Mouse (Mus musculus) ES-Bruce4 (cell line): ENCODE results near the gene Dnajc13. TPM values are rescaled to one million over a fixed set of nuclear protein-coding genes. Genes with fewer than 3 reads are reported as not detected.

Experiments used
- H3K27ac ChIP-seq: 2 replicates; pipeline ENCODE4 v1.5.1; 2012; ENCODE audit warnings: low read length, inconsistent platforms; ENCODE audit not compliant: insufficient read depth
- H3K27me3 ChIP-seq: 2 replicates; pipeline ENCODE4 v1.6.1; 2012; ENCODE audit warnings: mild to moderate bottlenecking, low read length, inconsistent platforms; ENCODE audit not compliant: control insufficient read depth, poor library complexity, insufficient read depth, severe bottlenecking
- H3K36me3 ChIP-seq: 2 replicates; pipeline ENCODE4 v1.6.1; 2012; ENCODE audit warnings: inconsistent platforms, mild to moderate bottlenecking, low read length, moderate library complexity; ENCODE audit not compliant: control insufficient read depth, poor library complexity, insufficient read depth, severe bottlenecking
- H3K4me1 ChIP-seq: one replicate; pipeline ENCODE4 v1.8.1; 2011; ENCODE audit warnings: low read length; ENCODE audit not compliant: control insufficient read depth, insufficient read depth
- H3K4me3 ChIP-seq: 2 replicates; pipeline ENCODE4 v1.5.1; 2011; ENCODE audit warnings: low read depth, mild to moderate bottlenecking, low read length
- H3K9ac ChIP-seq: 2 replicates; pipeline ENCODE4 v1.6.1; 2012; ENCODE audit warnings: low read depth, mild to moderate bottlenecking, inconsistent platforms; ENCODE audit not compliant: poor library complexity, severe bottlenecking
- H3K9me3 ChIP-seq: replicated peaks from 2 replicates; pipeline ENCODE4 v1.6.1; 2012; ENCODE audit warnings: mild to moderate bottlenecking, low read length, inconsistent platforms; ENCODE audit not compliant: control insufficient read depth, poor library complexity, insufficient read depth, severe bottlenecking
- CTCF ChIP-seq: IDR thresholded peaks from one replicate; pipeline ENCODE4 v1.8.1; 2011; ENCODE audit warnings: low read depth, low read length
- EP300 ChIP-seq: IDR thresholded peaks from 2 replicates; pipeline ENCODE4 v1.6.1; 2011; ENCODE audit warnings: low read depth, low read length; ENCODE audit not compliant: insufficient read depth
- POLR2A ChIP-seq: IDR thresholded peaks from one replicate; pipeline ENCODE4 v1.8.1; 2011; ENCODE audit warnings: low read length; ENCODE audit not compliant: insufficient read depth
- polyA plus RNA-seq: library from polyadenylated mRNA; stranded (reverse); fragments of >200 nt; gene quantifications from 2 replicates; pipeline ENCODE4 v1.2.4, GENCODE M21; 2011; ENCODE audit warnings: low read depth; ENCODE audit not compliant: missing spikeins, insufficient read depth, insufficient read length

The Dnajc13 gene
- polyA plus RNA-seq, 1 experiment, result 119 TPM

- no peaks in the 10 kb centered on the region for H3K27me3 ChIP-seq
- no peak overlapping the region for H3K27ac ChIP-seq
- no peak for TF ChIP-seq POLR2A
- TF ChIP-seq EP300, result no peak
- no peak for TF ChIP-seq CTCF
- H3K36me3 ChIP-seq, result no peaks in the 10 kb centered on the region
- no peak overlapping the region; the same call in 1 of the 2 replicates for H3K9ac ChIP-seq
- no peaks in the 10 kb centered on the region for H3K9me3 ChIP-seq
- no peak overlapping the region for H3K4me3 ChIP-seq
- H3K4me1 ChIP-seq, result peaks cover 3% of the 10 kb centered on the region
Observed at GRCm38 (mm10) chr9:104251111-104251510, 11.6 kb downstream of the Dnajc13 start.

GRCm38 (mm10) chr9:104247307-104247987 lies 15.3 kb downstream of the Dnajc13 start:
- Histone ChIP-seq H3K4me1 (peaks cover 3% of the 10 kb centered on the region), H3K9me3 (no peaks in the 10 kb centered on the region), H3K36me3 (peaks cover 9% of the 10 kb centered on the region; the same call in 1 of the 2 replicates), H3K27me3 (no peaks in the 10 kb centered on the region), H3K9ac (no peak overlapping the region), H3K27ac (no peak overlapping the region), H3K4me3 (no peak overlapping the region)
- no peak for TF ChIP-seq POLR2A
- no peak for TF ChIP-seq EP300

GRCm38 (mm10) chr9:104243799-104244466 lies 18.8 kb downstream of the Dnajc13 start:
- no peak overlapping the region for H3K9ac ChIP-seq
- no peaks in the 10 kb centered on the region for H3K9me3 ChIP-seq
- no peak overlapping the region for H3K4me3 ChIP-seq
- H3K4me1 ChIP-seq, result no peaks in the 10 kb centered on the region
- H3K27me3 ChIP-seq, result no peaks in the 10 kb centered on the region
- TF ChIP-seq POLR2A (no peak), EP300 (no peak), CTCF (no peak)
- H3K36me3 ChIP-seq, result peaks cover 9% of the 10 kb centered on the region; the same call in 1 of the 2 replicates
- no peak overlapping the region for H3K27ac ChIP-seq

DNA sequence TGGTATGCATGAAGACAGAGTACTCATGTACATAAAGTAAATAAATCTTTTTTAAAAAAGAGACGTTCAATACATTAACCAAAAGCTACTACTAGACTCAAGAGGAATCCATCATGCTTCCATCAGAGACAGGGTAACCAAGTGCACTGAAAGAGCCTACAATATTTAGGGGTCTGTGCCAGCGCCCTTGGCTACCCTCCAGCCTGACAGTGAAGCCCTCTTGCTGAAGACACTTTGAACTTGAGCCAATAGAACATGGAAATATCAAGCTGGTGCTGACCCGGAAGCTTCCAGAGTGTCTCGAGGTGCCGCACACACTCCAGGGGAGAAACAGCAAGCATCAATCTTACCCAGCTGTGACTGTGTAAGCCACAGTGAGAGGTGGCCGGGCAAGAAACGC lies 22.6 kb downstream of the Dnajc13 start:
- no peak overlapping the region for H3K9ac ChIP-seq
- TF ChIP-seq CTCF (no peak), EP300 (no peak), POLR2A (no peak)
- H3K27ac ChIP-seq, result no peak overlapping the region
- no peak overlapping the region for H3K4me3 ChIP-seq
- no peaks in the 10 kb centered on the region for H3K9me3 ChIP-seq
- H3K4me1 ChIP-seq, result no peaks in the 10 kb centered on the region
- peaks cover 19% of the 10 kb centered on the region for H3K36me3 ChIP-seq
- no peaks in the 10 kb centered on the region for H3K27me3 ChIP-seq

- H3K9ac ChIP-seq, result no peak overlapping the region
- no peak overlapping the region for H3K4me3 ChIP-seq
- H3K27ac ChIP-seq, result no peak overlapping the region
- no peaks in the 10 kb centered on the region for H3K27me3 ChIP-seq
- no peaks in the 10 kb centered on the region for H3K9me3 ChIP-seq
- peaks cover 23% of the 10 kb centered on the region for H3K36me3 ChIP-seq
- TF ChIP-seq POLR2A, result no peak
- no peak for TF ChIP-seq EP300
- no peak for TF ChIP-seq CTCF
- no peaks in the 10 kb centered on the region for H3K4me1 ChIP-seq
Observed at GRCm38 (mm10) chr9:104239076-104239475, 23.7 kb downstream of the Dnajc13 start.

- H3K4me3 ChIP-seq, result no peak overlapping the region
- H3K4me1 ChIP-seq, result no peaks in the 10 kb centered on the region
- TF ChIP-seq CTCF, result no peak
- no peak for TF ChIP-seq POLR2A
- no peak for TF ChIP-seq EP300
- no peaks in the 10 kb centered on the region for H3K9me3 ChIP-seq
- no peak overlapping the region for H3K9ac ChIP-seq
- no peaks in the 10 kb centered on the region for H3K27me3 ChIP-seq
- H3K36me3 ChIP-seq, result peaks cover 23% of the 10 kb centered on the region
- H3K27ac ChIP-seq, result no peak overlapping the region
Observed at GRCm38 (mm10) chr9:104236256-104236930, 26.3 kb downstream of the Dnajc13 start.
